Mouse (Mus musculus) neutrophil, adult 5-6 weeks (primary cell): ENCODE data around the gene Bsn. TPM values are rescaled to one million over a fixed set of nuclear protein-coding genes. Genes with fewer than 3 reads are reported as not detected.
A peak's percentile ranks its signal among the peaks of the same experiment; 100 is the strongest.

Experiments
- ATAC-seq: fragments of 151-379, 151-347 bp; 2 replicates; pipeline ENCODE4 v1.8.0; 2017; ENCODE audit warnings: mild to moderate bottlenecking, moderate TSS enrichment; ENCODE audit not compliant: insufficient number of reproducible peaks, poor library complexity, low FRiP score, severe bottlenecking; ENCODE audit errors: extremely low read depth
- total RNA-seq: library from RNA; stranded (forward); fragments of 200-1000 nt; gene quantifications from 2 replicates; pipeline ENCODE4 v1.2.3, GENCODE M21; 2017

Bsn gene
- total RNA-seq, 1 experiment from 2014 or later = 0.23 TPM

DNA sequence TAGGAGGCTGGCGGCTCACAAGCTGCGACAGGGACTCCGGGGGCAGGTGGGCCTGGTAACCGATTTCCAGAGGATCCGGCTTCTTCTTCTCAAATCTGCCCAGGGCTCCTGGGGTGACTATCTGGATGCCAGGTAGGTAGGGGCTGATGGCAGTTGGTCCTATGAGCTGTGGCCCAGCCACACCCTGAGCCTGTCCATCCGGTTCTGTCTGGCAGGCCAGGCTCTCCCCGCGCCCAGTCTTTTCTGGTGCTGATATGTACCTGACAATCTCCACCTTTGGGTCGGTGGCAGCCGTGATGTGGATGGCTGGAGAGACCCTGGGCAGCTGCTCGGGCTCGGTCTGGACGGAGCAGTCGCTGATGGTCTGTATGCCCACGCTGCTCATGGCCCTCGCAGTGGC is 80.0 kb downstream of the Bsn start:
- ATAC-seq = no peak

- no peak for ATAC-seq
Observed at GRCm38 (mm10) chr9:108107867-108108266, 82.3 kb downstream of the Bsn start.

- ATAC-seq = no peak
Observed at GRCm38 (mm10) chr9:108106090-108106489, 84.1 kb downstream of the Bsn start.

DNA sequence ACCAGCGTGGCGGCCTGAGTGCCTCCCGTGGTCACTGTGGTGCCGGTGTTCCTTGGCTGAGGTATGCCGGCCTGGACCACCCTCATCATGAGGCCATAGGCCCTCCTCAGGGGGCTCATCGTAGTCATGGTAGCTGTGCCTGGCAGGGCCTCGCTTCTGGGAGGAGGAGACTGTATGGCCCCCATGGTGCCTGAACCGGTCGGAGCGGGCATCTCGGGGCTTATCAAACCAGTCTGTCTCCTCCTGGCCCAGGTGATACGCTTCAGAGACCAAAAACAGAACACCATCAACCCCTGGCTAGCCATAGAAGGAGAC is 84.7 kb downstream of the Bsn start:
- ATAC-seq = no peak

- ATAC-seq = no peak
Observed at GRCm38 (mm10) chr9:108104766-108105548, 85.2 kb downstream of the Bsn start.

- no peak for ATAC-seq
Observed at GRCm38 (mm10) chr9:108099619-108100018, 90.6 kb downstream of the Bsn start.

DNA sequence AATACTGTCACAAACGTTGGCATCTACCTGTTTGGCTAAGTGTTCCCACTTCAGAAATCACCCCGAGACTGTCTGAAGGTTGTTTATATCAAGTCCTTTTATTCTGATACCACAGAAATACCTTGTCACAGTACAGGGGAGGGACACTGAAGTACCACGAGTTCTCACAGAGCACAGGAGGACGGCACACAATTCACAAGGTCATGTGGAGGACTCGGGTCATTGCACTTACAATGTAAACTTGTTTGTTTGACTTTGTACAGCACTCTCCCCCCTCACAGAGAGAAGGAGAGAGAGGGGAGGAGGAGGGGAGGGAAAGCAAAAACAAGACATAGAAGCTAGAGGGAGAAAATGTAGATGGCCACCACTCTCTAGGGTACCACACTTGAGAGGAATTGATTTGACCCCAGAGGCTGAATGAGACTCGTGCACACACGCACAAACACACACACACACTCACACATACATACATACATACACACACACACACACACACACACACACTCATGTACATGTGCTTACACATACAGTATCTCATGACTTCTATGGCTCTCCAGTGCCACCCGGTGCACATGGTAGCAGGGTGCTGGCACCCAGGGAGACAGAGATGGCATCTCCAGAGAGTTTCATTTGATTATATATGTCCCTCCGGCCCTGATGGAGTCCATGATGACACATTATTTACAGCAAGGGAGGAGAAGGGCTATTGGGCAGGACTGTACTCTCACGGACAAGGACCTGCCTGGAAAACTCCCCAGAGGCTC is 94.1 kb downstream of the Bsn start:
- no peak for ATAC-seq

DNA sequence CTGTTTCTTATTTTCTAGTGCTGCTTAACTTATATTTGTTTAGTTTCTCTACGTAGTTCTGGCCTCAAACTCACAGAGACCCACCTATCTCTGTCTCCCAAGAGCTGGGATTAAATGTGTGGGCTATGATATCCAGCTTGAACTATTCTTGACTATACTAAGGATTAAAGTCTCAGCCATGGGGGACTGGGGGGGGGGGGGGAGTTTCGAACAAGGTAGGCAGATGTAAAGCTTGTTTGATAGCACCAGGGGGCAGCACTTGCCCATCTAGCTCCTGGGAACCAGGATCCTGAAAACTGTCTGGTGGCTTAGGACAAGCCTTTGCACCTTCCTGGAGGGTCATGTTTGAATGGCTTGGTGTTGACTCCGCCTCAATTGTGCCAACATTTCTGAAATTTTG is 94.7 kb downstream of the Bsn start:
- ATAC-seq = peak; percentile 45; the same call in 1 of the 2 replicates

DNA sequence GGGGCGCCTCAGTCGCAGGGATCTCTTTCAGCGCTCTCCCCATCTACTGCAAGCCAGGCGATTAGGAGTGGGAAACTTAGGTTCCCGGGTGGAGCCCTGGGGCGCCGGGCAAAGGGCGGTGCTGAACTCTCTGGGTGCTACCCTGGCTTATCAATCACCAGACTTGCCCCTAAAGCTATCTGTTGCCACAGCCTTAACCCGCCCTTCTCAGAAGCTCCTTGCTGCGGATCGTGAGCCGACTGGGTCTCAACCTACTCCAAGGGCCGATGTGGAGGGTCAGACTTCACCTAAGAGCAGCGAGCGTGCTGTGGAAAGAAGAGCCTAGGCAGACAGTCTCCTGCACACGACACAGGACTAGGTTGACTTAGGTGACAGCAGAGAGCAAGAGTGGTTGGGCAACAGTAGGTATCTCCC is 95.2 kb downstream of the Bsn start:
- ATAC-seq = no peak

DNA sequence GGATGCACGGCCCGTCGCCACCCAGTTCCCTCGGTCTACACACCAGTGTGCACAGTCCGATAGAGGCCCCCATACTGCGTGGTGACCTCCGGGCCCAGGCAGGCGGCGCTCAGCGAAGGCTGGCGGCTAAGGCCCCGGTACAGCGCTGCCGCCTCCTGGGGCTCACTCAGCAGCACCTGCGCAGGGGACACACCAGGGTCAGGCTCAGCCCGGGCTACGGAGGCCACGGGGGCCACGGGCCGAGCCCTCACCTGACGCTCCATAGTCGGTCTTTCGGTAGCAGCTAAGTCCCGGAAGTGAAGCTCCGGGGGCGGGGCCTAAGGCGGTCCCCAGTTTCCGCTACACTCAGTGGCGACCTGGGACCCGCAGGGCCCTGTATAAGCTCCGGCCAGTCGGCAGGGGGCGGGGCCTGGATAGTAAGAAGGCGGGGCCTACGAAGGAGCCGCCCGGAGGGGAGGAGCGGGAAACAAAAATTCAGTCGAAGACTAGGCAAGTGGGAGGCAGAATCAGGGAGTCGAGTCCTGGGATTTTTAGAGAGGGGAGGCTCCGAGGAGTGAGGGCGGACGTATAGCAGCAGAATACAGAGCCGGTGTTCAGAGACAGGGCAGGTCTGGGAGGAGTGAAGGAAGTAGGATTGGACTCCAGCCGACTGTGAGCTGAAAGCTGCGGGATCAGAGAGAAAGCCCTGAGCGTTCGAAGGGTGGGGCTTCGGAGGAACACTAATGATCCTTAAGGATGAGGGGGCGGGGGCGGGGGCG is 95.8 kb downstream of the Bsn start, which contains the start of gene Apeh:
TSS of gene Apeh (minus strand) at position 423 of the 758 bp plus-strand sequence.
- peak; percentile 84 for ATAC-seq

DNA sequence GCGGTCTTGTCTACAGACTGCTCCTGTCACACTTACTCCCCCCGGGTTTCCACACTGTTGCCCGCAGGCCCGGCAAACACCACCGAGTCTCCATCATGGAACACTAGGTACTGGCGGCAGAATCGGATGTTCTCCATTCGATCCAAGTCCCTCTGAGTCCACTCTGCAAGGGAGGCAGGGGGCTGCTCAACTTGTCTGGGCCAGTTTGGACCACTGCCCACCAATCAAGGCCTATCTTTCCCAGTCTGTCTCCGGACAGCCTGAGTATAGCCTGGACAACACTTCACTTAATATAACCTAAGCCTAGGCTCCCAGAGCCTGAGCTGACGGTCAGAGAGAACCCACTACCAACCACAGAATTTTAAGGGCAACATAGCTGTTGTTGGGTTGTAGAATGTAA is 96.6 kb downstream of the Bsn start:
- no peak for ATAC-seq

GRCm38 (mm10) chr9:108090611-108091120 is 99.5 kb downstream of the Bsn start:
- ATAC-seq = no peak

DNA sequence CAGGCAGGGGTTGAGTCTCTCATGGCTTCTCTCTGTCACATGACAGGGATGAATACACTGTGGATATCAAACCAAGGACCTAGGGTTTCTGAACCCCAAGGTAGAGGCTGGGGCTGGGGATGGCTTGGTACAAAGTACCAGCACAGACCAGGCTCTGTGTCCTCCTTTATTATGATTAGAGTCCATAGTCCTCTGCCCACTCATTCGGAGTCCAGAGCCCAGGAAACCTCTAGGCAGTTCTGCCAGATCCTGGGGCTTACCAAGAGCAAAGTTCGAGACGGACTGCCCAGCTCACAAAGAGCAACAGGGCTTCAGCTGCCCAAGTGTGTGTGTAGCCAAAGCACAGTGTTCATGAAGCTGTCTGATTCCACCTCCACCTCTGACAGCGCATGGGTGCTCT is 104.9 kb downstream of the Bsn start:
- ATAC-seq = no peak

GRCm38 (mm10) chr9:108083561-108083960 is 106.6 kb downstream of the Bsn start:
- no peak for ATAC-seq

- no peak; the same call in 1 of the 2 replicates for ATAC-seq
Observed at GRCm38 (mm10) chr9:108082988-108083431, 107.2 kb downstream of the Bsn start, which contains the start of gene Rnf123. Rnf123 (minus strand) TSS chr9:108083346.

GRCm38 (mm10) chr9:108082549-108082948 is 107.6 kb downstream of the Bsn start:
- no peak for ATAC-seq

DNA sequence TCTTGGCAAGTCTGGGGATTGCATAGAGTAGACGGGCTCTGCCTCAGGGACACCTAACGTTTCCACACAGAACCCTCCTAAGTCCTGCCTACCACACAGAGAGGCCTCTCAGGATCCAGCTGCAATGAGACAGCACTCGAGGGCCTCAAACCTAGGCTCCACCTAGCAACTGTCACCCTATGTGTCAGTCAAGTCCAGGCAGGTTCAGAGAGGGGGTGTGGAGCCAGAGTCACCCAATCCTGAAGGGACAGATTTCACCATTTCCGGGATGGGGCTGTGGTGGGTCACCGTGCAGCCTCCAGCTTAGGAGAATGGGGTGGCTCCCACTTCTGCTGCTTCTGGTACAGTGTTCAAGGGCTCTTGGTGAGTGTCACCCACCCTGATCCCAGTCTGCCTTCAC is 110.0 kb downstream of the Bsn start, which contains the start of gene Mst1:
TSS of gene Mst1 (plus strand) at position 269 of the 400 bp plus-strand sequence.
- ATAC-seq = no peak

- no peak for ATAC-seq
Observed at GRCm38 (mm10) chr9:108073141-108073930, 116.8 kb downstream of the Bsn start.
